Comparison of ENCODE assay signal across 19 mouse cellular contexts in the genomic region with DNA sequence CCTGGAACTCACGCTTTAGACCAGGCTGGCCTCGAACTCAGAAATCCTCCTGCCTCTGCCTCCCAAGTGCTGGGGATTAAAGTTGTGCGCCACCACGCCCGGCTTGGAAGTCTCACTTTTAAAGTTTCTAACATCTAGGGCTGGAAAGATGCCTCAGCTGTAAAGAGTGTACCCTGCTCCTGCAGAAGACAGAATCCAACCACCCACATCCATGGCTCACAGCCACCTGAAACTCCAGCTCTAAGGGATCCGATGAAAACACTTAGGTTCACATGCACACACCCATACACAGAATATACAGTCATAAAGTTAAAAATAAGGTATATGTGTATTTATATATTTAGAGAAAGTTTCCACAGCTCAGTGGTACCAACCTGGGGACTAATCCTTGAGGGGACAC. TPM values are rescaled to one million over a fixed set of nuclear protein-coding genes. Genes with fewer than 3 reads are reported as not detected.
DNase-seq lines count a peak whose midpoint lies in the region.
"Had no signal": no experiment of that assay in that cellular context is flagged by ENCODE, and none has a peak within 500 bp of the region (broad histone marks: within the 10 kb centered on the region; RNA-seq: fewer than 3 reads in every experiment).

No protein-coding gene starts in this region.

- H3K4me3 ChIP-seq in heart, embryonic 10.5 days = no peak overlapping the region
- H3K4me3 ChIP-seq: embryonic facial prominence, embryonic 10.5 days; embryonic facial prominence, embryonic 12.5 days; forebrain, embryonic 13.5 days; forebrain, embryonic 15.5 days had no signal

- no peaks in the 10 kb centered on the region for H3K36me3 ChIP-seq in heart, embryonic 10.5 days
- H3K36me3 ChIP-seq: embryonic facial prominence, embryonic 10.5 days; embryonic facial prominence, embryonic 12.5 days; forebrain, embryonic 15.5 days had no signal

- WGBS in heart, embryonic 10.5 days = 88% methylated on average over 6 of the region's 6 CpGs

- DNase-seq in heart, adult 11 months = peak; percentile 46
- no peak for DNase-seq in heart, embryonic 10.5 days (ENCODE audit: low spot score)
- DNase-seq in right cerebral cortex, adult 18-20 months = peak; percentile 34
- DNase-seq in right cerebral cortex, postnatal 14 days = no peak
- DNase-seq in brain, adult 2 months (ENCODE audit: low read depth, low spot score) = peak; percentile 78
- peak; percentile 44 for DNase-seq in telencephalon, adult 2 months (ENCODE audit: low read depth, low spot score)
- DNase-seq in ovary, postnatal 10 days (ENCODE audit: low spot score) = no peak
- DNase-seq: adrenal gland, adult 2 months; adrenal gland, postnatal 10 days; adrenal gland, postnatal 25 days; cerebellum, adult 11-12 months; cerebellum, adult 2 months; cerebellum, adult 9-10 months; cerebellum, postnatal 10 days; cerebellum, postnatal 25 days had no signal

- no peaks in the 10 kb centered on the region for H3K9me3 ChIP-seq in heart, embryonic 10.5 days
- H3K9me3 ChIP-seq: embryonic facial prominence, embryonic 10.5 days; embryonic facial prominence, embryonic 12.5 days; forebrain, embryonic 13.5 days; forebrain, embryonic 15.5 days had no signal

- no peaks in the 10 kb centered on the region for H3K27me3 ChIP-seq in heart, embryonic 10.5 days (ENCODE audit: insufficient read depth, poor library complexity, severe bottlenecking)
- H3K27me3 ChIP-seq: embryonic facial prominence, embryonic 12.5 days; forebrain, embryonic 13.5 days; forebrain, embryonic 15.5 days had no signal

- H3K4me1 ChIP-seq in heart, embryonic 10.5 days = peaks cover 26% of the 10 kb centered on the region
- H3K4me1 ChIP-seq: embryonic facial prominence, embryonic 12.5 days had no signal

- H3K27ac ChIP-seq in heart, embryonic 10.5 days = no peak overlapping the region
- H3K27ac ChIP-seq: embryonic facial prominence, embryonic 10.5 days; embryonic facial prominence, embryonic 12.5 days; forebrain, embryonic 13.5 days; forebrain, embryonic 15.5 days had no signal

RNA-seq across cellular contexts. Expression of gene Tnrc6a, which starts 10.1 kb away (rescaled TPM):
- 39.9 and 51.2 TPM in 2 replicates for polyA plus RNA-seq in heart, embryonic 10.5 days (2016; fragmentation: Nextera tagmentation; extraction: Ambion mirVana)

Comparison
In these comparisons a context has a peak if more than half of its experiments do, and no peak if none do; other contexts are left out.
1. DNase-seq: peak in heart, adult 11 months (single experiment), right cerebral cortex, adult 18-20 months (single experiment), brain, adult 2 months (single experiment) and telencephalon, adult 2 months (single experiment); none in heart, embryonic 10.5 days (single experiment), right cerebral cortex, postnatal 14 days (single experiment) and ovary, postnatal 10 days (single experiment).